Mouse (Mus musculus): Measurements from ENCODE around the gene Prss57. TPM values are rescaled to one million over a fixed set of nuclear protein-coding genes. Genes with fewer than 3 reads are reported as not detected.

Prss57 gene
- not detected for total RNA-seq (2021)

GRCm38 (mm10) chr10:79790861-79791260 lies at the start of gene Prss57:
Prss57 (minus strand) TSS chr10:79790961.
- intact Hi-C loops (cut with DNase I) = no loop called here
- DNase-seq (ENCODE audit: low spot score) = no peak

GRCm38 (mm10) chr10:79840091-79840490 lies 49.3 kb upstream of the Prss57 start:
- DNase-seq (ENCODE audit: low spot score) = no peak
- intact Hi-C loops (cut with DNase I) = loop anchor here (2.0 kb wide), 1 partner anchor 17 kb away; no protein-coding TSS in a partner anchor

- intact Hi-C loops (cut with DNase I) = no loop called here
- DNase-seq (ENCODE audit: low spot score) = no peak
Observed at GRCm38 (mm10) chr10:79838151-79838550, 47.4 kb upstream of the Prss57 start.

GRCm38 (mm10) chr10:79836918-79837317 lies 46.2 kb upstream of the Prss57 start:
- DNase-seq (ENCODE audit: low spot score) = no peak
- intact Hi-C loops (cut with DNase I) = no loop called here

GRCm38 (mm10) chr10:79834769-79835398 lies 44.1 kb upstream of the Prss57 start:
- DNase-seq (ENCODE audit: low spot score) = no peak
- intact Hi-C loops (cut with DNase I) = loop anchor here (1.0 to 5.0 kb wide), 4 partner anchors 32 to 122 kb away; no protein-coding TSS in a partner anchor

- no peak for DNase-seq (ENCODE audit: low spot score)
- intact Hi-C loops (cut with DNase I) = loop anchor here (5.0 kb wide), 1 partner anchor 35 kb away; no protein-coding TSS in a partner anchor
Observed at GRCm38 (mm10) chr10:79832786-79833181, 42.0 kb upstream of the Prss57 start.

GRCm38 (mm10) chr10:79832026-79832785 lies 41.4 kb upstream of the Prss57 start:
- DNase-seq (ENCODE audit: low spot score) = no peak
- intact Hi-C loops (cut with DNase I) = loop anchor here (5.0 kb wide), 1 partner anchor 35 kb away; no protein-coding TSS in a partner anchor

GRCm38 (mm10) chr10:79831583-79831982 lies 40.8 kb upstream of the Prss57 start:
- no peak for DNase-seq (ENCODE audit: low spot score)
- intact Hi-C loops (cut with DNase I) = loop anchor here (5.0 kb wide), 1 partner anchor 36 kb away; no protein-coding TSS in a partner anchor

- DNase-seq (ENCODE audit: low spot score) = no peak
- intact Hi-C loops (cut with DNase I) = no loop called here
Observed at GRCm38 (mm10) chr10:79824413-79824812, 33.7 kb upstream of the Prss57 start.

GRCm38 (mm10) chr10:79823011-79823410 lies 32.2 kb upstream of the Prss57 start:
- DNase-seq (ENCODE audit: low spot score) = no peak
- intact Hi-C loops (cut with DNase I) = no loop called here

GRCm38 (mm10) chr10:79822372-79822771 lies 31.6 kb upstream of the Prss57 start:
- intact Hi-C loops (cut with DNase I) = no loop called here
- DNase-seq (ENCODE audit: low spot score) = no peak

- intact Hi-C loops (cut with DNase I) = no loop called here
- DNase-seq (ENCODE audit: low spot score) = no peak
Observed at GRCm38 (mm10) chr10:79821731-79822130, 31.0 kb upstream of the Prss57 start.

GRCm38 (mm10) chr10:79820782-79821181 lies 30.0 kb upstream of the Prss57 start, which contains the start of gene Misp:
Misp (plus strand) TSS chr10:79820989.
- intact Hi-C loops (cut with DNase I) = no loop called here
- DNase-seq (ENCODE audit: low spot score) = no peak

- no peak for DNase-seq (ENCODE audit: low spot score)
- intact Hi-C loops (cut with DNase I) = no loop called here
Observed at GRCm38 (mm10) chr10:79820277-79820676, 29.5 kb upstream of the Prss57 start.

- no peak for DNase-seq (ENCODE audit: low spot score)
- intact Hi-C loops (cut with DNase I) = no loop called here
Observed at GRCm38 (mm10) chr10:79819606-79820005, 28.8 kb upstream of the Prss57 start.

- no peak for DNase-seq (ENCODE audit: low spot score)
- intact Hi-C loops (cut with DNase I) = no loop called here
Observed at GRCm38 (mm10) chr10:79818225-79818624, 27.5 kb upstream of the Prss57 start.

- DNase-seq (ENCODE audit: low spot score) = no peak
- intact Hi-C loops (cut with DNase I) = no loop called here
Observed at GRCm38 (mm10) chr10:79817111-79817510, 26.4 kb upstream of the Prss57 start.

GRCm38 (mm10) chr10:79815671-79816494 lies 25.1 kb upstream of the Prss57 start:
- DNase-seq (ENCODE audit: low spot score) = no peak
- intact Hi-C loops (cut with DNase I) = no loop called here

- intact Hi-C loops (cut with DNase I) = no loop called here
- DNase-seq (ENCODE audit: low spot score) = no peak
Observed at GRCm38 (mm10) chr10:79814271-79814842, 23.6 kb upstream of the Prss57 start.

Data from heart, postnatal 25 days (tissue).